Mouse (Mus musculus): ENCODE data around the gene Heca. TPM values are rescaled to one million over a fixed set of nuclear protein-coding genes. Genes with fewer than 3 reads are reported as not detected.

Heca gene
- total and polyA plus RNA-seq, 3 experiments: 5.7 to 66.9 (median 10.5) TPM

GRCm38 (mm10) chr10:17831041-17831440 is 116.8 kb downstream of the Heca start:
- Histone ChIP-seq H3K9me3 (replicated peaks; ENCODE audit: insufficient read depth, low read length) (no peaks in the 10 kb centered on the region), H3K4me1 (ENCODE audit: control insufficient read depth in 1 of 2, insufficient read depth in 2 of 2, low read length in 2 of 2) (no peaks in the 10 kb centered on the region), H3K27me3 (ENCODE audit: control insufficient read depth in 1 of 2, insufficient read depth in 2 of 2, low read length in 2 of 2) (peaks cover 0 to 2% of the 10 kb centered on the region in 2 experiments; a peak in 1 of 4 replicates), H3K79me2 (ENCODE audit: control insufficient read depth, insufficient read depth, low read length, poor library complexity) (no peaks in the 10 kb centered on the region), H3K9ac (ENCODE audit: control insufficient read depth, low read depth, low read length, poor library complexity, severe bottlenecking) (no peak overlapping the region), H3K27ac (ENCODE audit: control insufficient read depth, low read depth, low read length) (no peak overlapping the region), H3K36me3 (ENCODE audit: control insufficient read depth in 1 of 2, insufficient read depth in 2 of 2, low read length in 2 of 2) (no peaks in the 10 kb centered on the region), H3K4me3 (ENCODE audit: control insufficient read depth in 1 of 2, insufficient read depth in 1 of 2, low read depth in 2 of 2, low read length in 2 of 2) (no peak overlapping the region)
- no peak for TF ChIP-seq NELFE (IDR thresholded peaks at IDR 0.05; ENCODE audit: low read depth, low read length)
- TF ChIP-seq ZC3H11A (IDR thresholded peaks at IDR 0.05; ENCODE audit: low read depth, low read length): no peak
- TF ChIP-seq UBTF (IDR thresholded peaks at IDR 0.05; ENCODE audit: borderline replicate concordance, insufficient read depth, low read depth, low read length): no peak
- no peak for TF ChIP-seq MXI1 (IDR thresholded peaks at IDR 0.05; ENCODE audit: low read depth, low read length)
- no peak for TF ChIP-seq ZNF384 (IDR thresholded peaks at IDR 0.05; ENCODE audit: low read depth, low read length)
- TF ChIP-seq TCF12 (IDR thresholded peaks at IDR 0.05; ENCODE audit: low read depth, low read length): no peak
- no peak for DNase-seq (ENCODE audit: low read depth, low spot score)

- TF ChIP-seq ZMIZ1 (IDR thresholded peaks at IDR 0.05; ENCODE audit: low read depth, low read length) (no peak), TAL1 (IDR thresholded peaks at IDR 0.05; ENCODE audit: low read length) (no peak), GATA1 (IDR thresholded peaks at IDR 0.05; ENCODE audit: low read depth, low read length) (no peak), JUND (IDR thresholded peaks at IDR 0.05; ENCODE audit: low read depth, low read length) (no peak), SIN3A (IDR thresholded peaks at IDR 0.05; ENCODE audit: low read length) (no peak), TBP (IDR thresholded peaks at IDR 0.05; ENCODE audit: low read depth, low read length) (no peak), USF1 (IDR thresholded peaks at IDR 0.05; ENCODE audit: low read depth, low read length) (no peak), MAX (IDR thresholded peaks at IDR 0.05; ENCODE audit: low read length) (no peak), KAT2A (conservative IDR thresholded peaks at IDR 0.05; ENCODE audit: low read depth, low read length) (no peak), USF2 (IDR thresholded peaks at IDR 0.05; ENCODE audit: borderline replicate concordance in 1 of 2, insufficient read depth in 1 of 2, low read depth in 1 of 2, low read length in 2 of 2) (no peak), E2F4 (IDR thresholded peaks at IDR 0.05; ENCODE audit: borderline replicate concordance, low read depth, low read length) (no peak), MYC (IDR thresholded peaks at IDR 0.05; ENCODE audit: low read depth, low read length) (no peak), UBTF (IDR thresholded peaks at IDR 0.05; ENCODE audit: borderline replicate concordance, insufficient read depth, low read depth, low read length) (no peak), POLR2A (IDR thresholded peaks at IDR 0.05; ENCODE audit: control insufficient read depth in 1 of 2, insufficient read depth in 1 of 2, low read depth in 1 of 2, low read length in 2 of 2, poor library complexity in 1 of 2) (no peak), SMC3 (IDR thresholded peaks at IDR 0.05; ENCODE audit: low read depth, low read length) (no peak), RAD21 (IDR thresholded peaks at IDR 0.05; ENCODE audit: low read depth, low read length) (no peak), ZKSCAN1 (IDR thresholded peaks at IDR 0.05; ENCODE audit: low read depth, low read length) (no peak), MYB (IDR thresholded peaks at IDR 0.05; ENCODE audit: low read depth, low read length) (no peak), EP300 (IDR thresholded peaks at IDR 0.05; ENCODE audit: low read depth in 1 of 2, low read length in 2 of 2) (no peak)
- no peak for DNase-seq (ENCODE audit: low read depth, low spot score)
- Histone ChIP-seq H3K4me3 (ENCODE audit: control insufficient read depth in 1 of 2, insufficient read depth in 1 of 2, low read depth in 2 of 2, low read length in 2 of 2) (no peak overlapping the region), H3K27me3 (ENCODE audit: control insufficient read depth in 1 of 2, insufficient read depth in 2 of 2, low read length in 2 of 2) (peaks cover 0 to 2% of the 10 kb centered on the region in 2 experiments; a peak in 1 of 4 replicates), H3K27ac (ENCODE audit: control insufficient read depth, low read depth, low read length) (no peak overlapping the region), H3K4me1 (ENCODE audit: control insufficient read depth in 1 of 2, insufficient read depth in 2 of 2, low read length in 2 of 2) (no peaks in the 10 kb centered on the region), H3K36me3 (ENCODE audit: control insufficient read depth in 1 of 2, insufficient read depth in 2 of 2, low read length in 2 of 2) (no peaks in the 10 kb centered on the region), H3K79me2 (ENCODE audit: control insufficient read depth, insufficient read depth, low read length, poor library complexity) (no peaks in the 10 kb centered on the region), H3K9me3 (replicated peaks; ENCODE audit: insufficient read depth, low read length) (no peaks in the 10 kb centered on the region), H3K9ac (ENCODE audit: control insufficient read depth, low read depth, low read length, poor library complexity, severe bottlenecking) (no peak overlapping the region)
Observed at GRCm38 (mm10) chr10:17829205-17829604, 118.7 kb downstream of the Heca start.

Data from MEL (cell line).